Mouse (Mus musculus) granulocyte monocyte progenitor cell, adult 5-6 weeks (primary cell): ENCODE results near the gene Eif4e1b. TPM values are rescaled to one million over a fixed set of nuclear protein-coding genes. Genes with fewer than 3 reads are reported as not detected.

Source experiments
- ATAC-seq: replicated peaks from 2 replicates; pipeline ENCODE4 v1.8.0; 2016; ENCODE audit warnings: mild to moderate bottlenecking, moderate TSS enrichment, inconsistent platforms; ENCODE audit not compliant: poor library complexity, severe bottlenecking
- total RNA-seq, 2 experiments: library from RNA; stranded (forward) in 1 of 2; stranded (reverse) in 1 of 2; fragments of 200-712, 200-1000 nt in 1 of 2; fragments of >200 nt in 1 of 2; fragmentation: Nextera tagmentation in 1 of 2; gene quantifications; 2 replicates each; pipeline ENCODE4 v1.2.3; 2014 to 2017

Eif4e1b gene
- total RNA-seq, 2 experiments from 2014 or later: not detected

GRCm38 (mm10) chr13:54837471-54837889, 53.7 kb downstream of the Eif4e1b start:
- no peak for ATAC-seq

Other genes starting within 250 kb of the Eif4e1b start
- gene 4833439L19Rik, start 218.6 kb upstream of the Eif4e1b start, total RNA-seq (2014; fragmentation: Nextera tagmentation): 58.0 and 65.9 TPM in 2 replicates
- 27.7 and 30.9 TPM in 2 replicates for gene 4833439L19Rik, start 218.6 kb upstream of the Eif4e1b start, total RNA-seq (2017)
- gene Arl10, start 209.0 kb upstream of the Eif4e1b start, total RNA-seq (2014; fragmentation: Nextera tagmentation): 17.4 and 24.0 TPM in 2 replicates
- 12.1 and 15.0 TPM in 2 replicates for gene Arl10, start 209.0 kb upstream of the Eif4e1b start, total RNA-seq (2017)
- gene Nop16, start 193.9 kb upstream of the Eif4e1b start, total RNA-seq (2014; fragmentation: Nextera tagmentation): 90.9 and 122 TPM in 2 replicates
- gene Nop16, start 193.9 kb upstream of the Eif4e1b start, total RNA-seq (2017): 101 and 118 TPM in 2 replicates
- gene Higd2a, start 193.8 kb upstream of the Eif4e1b start, total RNA-seq (2014; fragmentation: Nextera tagmentation): 111 and 118 TPM in 2 replicates
- gene Higd2a, start 193.8 kb upstream of the Eif4e1b start, total RNA-seq (2017): 36.5 and 67.4 TPM in 2 replicates
- 4.5 and 6.6 TPM in 2 replicates for gene Cltb, start 172.7 kb upstream of the Eif4e1b start, total RNA-seq (2014; fragmentation: Nextera tagmentation)
- gene Cltb, start 172.7 kb upstream of the Eif4e1b start, total RNA-seq (2017): 7.8 and 12.3 TPM in 2 replicates
- 30.4 and 43.7 TPM in 2 replicates for gene Faf2, start 162.2 kb upstream of the Eif4e1b start, total RNA-seq (2014; fragmentation: Nextera tagmentation)
- 40.0 and 47.6 TPM in 2 replicates for gene Faf2, start 162.2 kb upstream of the Eif4e1b start, total RNA-seq (2017)
- 64.2 and 82.0 TPM in 2 replicates for gene Rnf44, start 90.1 kb upstream of the Eif4e1b start, total RNA-seq (2014; fragmentation: Nextera tagmentation)
- 12.2 and 12.3 TPM in 2 replicates for gene Rnf44, start 90.1 kb upstream of the Eif4e1b start, total RNA-seq (2017)
- not detected in 2 replicates for gene Cdhr2, start 82.5 kb upstream of the Eif4e1b start, total RNA-seq (2014; fragmentation: Nextera tagmentation)
- gene Cdhr2, start 82.5 kb upstream of the Eif4e1b start, total RNA-seq (2017): not detected in 2 replicates
- gene Gprin1, start 34.1 kb upstream of the Eif4e1b start, total RNA-seq (2014; fragmentation: Nextera tagmentation): not detected in 2 replicates
- not detected in 2 replicates for gene Gprin1, start 34.1 kb upstream of the Eif4e1b start, total RNA-seq (2017)
- gene Sncb, start 17.4 kb upstream of the Eif4e1b start, total RNA-seq (2014; fragmentation: Nextera tagmentation): not detected in 2 replicates
- not detected in 2 replicates for gene Sncb, start 17.4 kb upstream of the Eif4e1b start, total RNA-seq (2017)
- gene Tspan17, start 5.4 kb downstream of the Eif4e1b start, total RNA-seq (2014; fragmentation: Nextera tagmentation): 1.4 and 5.6 TPM in 2 replicates
- gene Tspan17, start 5.4 kb downstream of the Eif4e1b start, total RNA-seq (2017): 0.31 TPM in 1 of 2 replicates, not detected in the other
- not detected in 2 replicates for gene Unc5a, start 165.4 kb downstream of the Eif4e1b start, total RNA-seq (2014; fragmentation: Nextera tagmentation)
- 0.30 TPM in 1 of 2 replicates, not detected in the other for gene Unc5a, start 165.4 kb downstream of the Eif4e1b start, total RNA-seq (2017)
- gene Hk3, start 237.4 kb downstream of the Eif4e1b start, total RNA-seq (2014; fragmentation: Nextera tagmentation): 190 and 234 TPM in 2 replicates
- 194 and 218 TPM in 2 replicates for gene Hk3, start 237.4 kb downstream of the Eif4e1b start, total RNA-seq (2017)